ENCODE assay signal across 27 mouse cellular contexts in the genomic region with DNA sequence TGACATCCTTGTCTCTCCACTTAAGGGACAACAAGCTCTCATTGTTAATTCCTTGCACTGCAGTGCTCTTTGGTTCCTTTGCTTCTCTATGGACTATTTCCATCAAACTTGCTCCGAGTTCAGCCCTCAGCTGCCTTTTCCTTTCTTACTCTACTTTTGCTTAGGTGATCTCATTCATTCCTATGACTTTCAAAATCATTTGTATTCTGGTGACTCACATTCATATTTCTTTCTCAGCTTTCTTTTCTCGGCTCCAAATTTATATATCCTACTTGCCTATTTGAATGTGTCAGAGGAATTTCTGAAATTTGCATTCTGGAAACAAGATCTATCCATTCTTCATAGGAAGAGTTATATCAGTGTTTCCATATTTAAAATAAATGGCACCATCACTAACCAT.
"Had no signal": no experiment of that assay in that cellular context is flagged by ENCODE, and none has a peak within 500 bp of the region (broad histone marks: within the 10 kb centered on the region; RNA-seq: fewer than 3 reads in every experiment).

No protein-coding gene starts in this region.

- H3K4me3 ChIP-seq: embryonic facial prominence, embryonic 10.5 days; embryonic facial prominence, embryonic 12.5 days; embryonic facial prominence, embryonic 13.5 days; embryonic facial prominence, embryonic 15.5 days; erythroblast, embryonic 14.5 days; forebrain, embryonic 10.5 days; forebrain, embryonic 12.5 days; forebrain, embryonic 13.5 days; forebrain, embryonic 15.5 days; gastrocnemius, adult 2 months; heart, adult 2 months; heart, embryonic 10.5 days had no signal

- H3K9ac ChIP-seq: embryonic facial prominence, embryonic 12.5 days; embryonic facial prominence, embryonic 13.5 days; embryonic facial prominence, embryonic 15.5 days; forebrain, embryonic 12.5 days; forebrain, embryonic 13.5 days; forebrain, embryonic 15.5 days; forebrain, postnatal 0 days had no signal

- H3K4me1 ChIP-seq: embryonic facial prominence, embryonic 10.5 days; embryonic facial prominence, embryonic 12.5 days; embryonic facial prominence, embryonic 13.5 days; embryonic facial prominence, embryonic 15.5 days; forebrain, embryonic 10.5 days; forebrain, embryonic 12.5 days; forebrain, embryonic 13.5 days; forebrain, embryonic 15.5 days; heart, embryonic 10.5 days had no signal

- DNase-seq: cerebellum, adult 8-10 months; cerebellum, adult 9-10 months; cerebellum, adult 9-11 months; cerebellum, postnatal 10 days; cerebellum, postnatal 14 days; cerebellum, postnatal 25 days; embryo, embryonic 11 days; forebrain, postnatal 0 days; gastrocnemius, adult 2 months; gastrocnemius, postnatal 10 days; gastrocnemius, postnatal 14 days; gastrocnemius, postnatal 25 days; gastrocnemius, postnatal 36 days; heart, adult 18-20 months; heart, adult 2 months had no signal

- H3K27ac ChIP-seq: embryonic facial prominence, embryonic 10.5 days; embryonic facial prominence, embryonic 12.5 days; embryonic facial prominence, embryonic 13.5 days; embryonic facial prominence, embryonic 15.5 days; forebrain, embryonic 10.5 days; forebrain, embryonic 12.5 days; forebrain, embryonic 13.5 days; forebrain, embryonic 15.5 days; gastrocnemius, adult 2 months; heart, adult 2 months; heart, embryonic 10.5 days had no signal

- H3K27me3 ChIP-seq: embryonic facial prominence, embryonic 12.5 days; embryonic facial prominence, embryonic 13.5 days; embryonic facial prominence, embryonic 15.5 days; forebrain, embryonic 12.5 days; forebrain, embryonic 13.5 days; forebrain, embryonic 15.5 days had no signal

- ATAC-seq: forebrain, embryonic 13.5 days; forebrain, embryonic 14.5 days; forebrain, embryonic 15.5 days; forebrain, embryonic 16.5 days; forebrain, postnatal 0 days had no signal

- H3K36me3 ChIP-seq: embryonic facial prominence, embryonic 10.5 days; embryonic facial prominence, embryonic 12.5 days; embryonic facial prominence, embryonic 13.5 days; embryonic facial prominence, embryonic 15.5 days; forebrain, embryonic 10.5 days; forebrain, embryonic 12.5 days; forebrain, embryonic 15.5 days; heart, embryonic 10.5 days had no signal

- H3K4me2 ChIP-seq: embryonic facial prominence, embryonic 12.5 days; embryonic facial prominence, embryonic 13.5 days; embryonic facial prominence, embryonic 15.5 days; forebrain, embryonic 12.5 days; forebrain, embryonic 13.5 days; forebrain, embryonic 15.5 days had no signal

- H3K9me3 ChIP-seq: embryonic facial prominence, embryonic 10.5 days; embryonic facial prominence, embryonic 12.5 days; embryonic facial prominence, embryonic 13.5 days; embryonic facial prominence, embryonic 15.5 days; forebrain, embryonic 10.5 days; forebrain, embryonic 12.5 days; forebrain, embryonic 13.5 days; forebrain, embryonic 15.5 days; heart, embryonic 10.5 days had no signal
